Mouse (Mus musculus) forebrain, embryonic 13.5 days (tissue): Measurements from ENCODE around the gene Zfp787. TPM values are rescaled to one million over a fixed set of nuclear protein-coding genes. Genes with fewer than 3 reads are reported as not detected.

Experiments used
- ATAC-seq: fragments of 200-750 bp; cut with Nextera tagmentation; 2 replicates; pipeline ENCODE4 v1.8.0; 2017
- H3K27ac ChIP-seq: fragments of 300-500 bp; sonication (generic); 2 replicates; pipeline ENCODE4 v1.5.1; 2015; ENCODE audit warnings: inconsistent platforms, mild to moderate bottlenecking, moderate library complexity
- H3K27me3 ChIP-seq: fragments of 300-500 bp; sonication (generic); 2 replicates; pipeline ENCODE4 v1.6.1; 2015; ENCODE audit warnings: mild to moderate bottlenecking, inconsistent platforms
- H3K36me3 ChIP-seq: fragments of 300-500 bp; sonication (generic); 2 replicates; pipeline ENCODE4 v1.6.1; 2015; ENCODE audit warnings: mild to moderate bottlenecking, inconsistent platforms; ENCODE audit not compliant: poor library complexity, severe bottlenecking
- H3K4me1 ChIP-seq: fragments of 300-500 bp; sonication (generic); 2 replicates; pipeline ENCODE4 v1.6.1; 2015; ENCODE audit warnings: inconsistent platforms
- H3K4me2 ChIP-seq: fragments of 300-500 bp; sonication (generic); 2 replicates; pipeline ENCODE4 v1.6.1; 2015; ENCODE audit warnings: inconsistent platforms, mild to moderate bottlenecking, moderate library complexity
- H3K4me3 ChIP-seq: fragments of 300-500 bp; sonication (generic); 2 replicates; pipeline ENCODE4 v1.5.1; 2015; ENCODE audit warnings: mild to moderate bottlenecking, inconsistent platforms
- H3K9ac ChIP-seq: fragments of 300-500 bp; sonication (generic); 2 replicates; pipeline ENCODE4 v1.6.1; 2015; ENCODE audit warnings: mild to moderate bottlenecking, inconsistent platforms
- H3K9me3 ChIP-seq: fragments of 300-500 bp; sonication (generic); replicated peaks from 2 replicates; pipeline ENCODE4 v1.6.1; 2016; ENCODE audit warnings: inconsistent platforms
- WGBS: fragments of 180-500 bp; shearing (Covaris S2); methylation state at CpG from one replicate; pipeline ENCODE4 v1.1.7; 2015; 5-methylcytosine and 5-hydroxymethylcytosine counted together
- polyA plus RNA-seq: library from polyadenylated mRNA; unstranded; fragments of >200 nt; fragmentation: Nextera tagmentation; extraction: Ambion mirVana; gene quantifications from 2 replicates; pipeline ENCODE4 v1.2.1, GENCODE M21; 2015

The Zfp787 gene
- polyA plus RNA-seq, 1 experiment from 2014 or later, result 22.8 TPM

DNA sequence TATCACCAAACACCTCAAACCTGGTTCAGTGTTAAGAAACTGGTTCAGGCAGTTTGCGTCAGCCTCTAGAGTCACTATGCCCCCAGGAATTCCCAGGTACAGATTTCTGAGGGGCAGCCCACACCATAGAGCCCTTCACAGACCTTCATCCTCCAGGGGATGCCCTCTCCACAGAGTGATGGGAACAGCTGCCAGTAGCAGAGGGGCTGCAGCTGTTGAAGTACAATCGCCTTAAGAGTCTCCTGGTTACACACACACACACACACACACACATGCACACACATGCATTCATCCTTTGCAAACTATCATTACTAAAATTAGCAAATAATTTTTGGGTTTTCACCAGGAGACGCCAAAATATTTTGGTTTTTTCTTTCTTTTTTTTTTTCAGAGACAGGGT, 3.8 kb upstream of the Zfp787 start:
- Histone ChIP-seq H3K4me3 (no peak overlapping the region), H3K4me2 (no peak overlapping the region), H3K36me3 (no peaks in the 10 kb centered on the region), H3K9ac (no peak overlapping the region), H3K27ac (no peak overlapping the region), H3K4me1 (peaks cover 10% of the 10 kb centered on the region), H3K27me3 (no peaks in the 10 kb centered on the region), H3K9me3 (no peaks in the 10 kb centered on the region)
- no peak for ATAC-seq
- 87% methylated on average over 3 of the region's 3 CpGs for WGBS

DNA sequence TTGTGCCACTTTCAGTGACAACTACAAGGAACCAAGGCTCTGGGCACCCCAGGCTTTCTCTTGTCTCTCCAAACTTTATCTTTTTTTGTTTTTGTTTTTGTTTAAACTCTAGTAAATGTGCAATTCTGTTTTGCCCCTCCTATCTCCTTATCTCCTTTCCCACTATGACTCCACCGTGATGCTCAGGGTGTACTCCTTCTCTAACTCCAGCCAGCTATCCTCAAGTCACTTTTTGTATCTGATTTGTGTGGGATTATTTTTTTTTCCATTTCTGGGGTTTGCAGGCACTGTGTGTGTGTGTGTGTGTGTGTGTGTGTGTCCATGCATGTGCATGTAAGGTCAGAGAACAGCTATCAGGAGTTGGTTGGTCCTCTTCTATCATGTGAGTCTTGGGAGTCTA, 1.7 kb upstream of the Zfp787 start:
- H3K9me3 ChIP-seq, result no peaks in the 10 kb centered on the region
- H3K9ac ChIP-seq, result no peak overlapping the region
- H3K27me3 ChIP-seq, result no peaks in the 10 kb centered on the region
- H3K4me1 ChIP-seq, result peaks cover 23% of the 10 kb centered on the region
- WGBS, result 79% methylated on average over 1 of the region's 1 CpGs
- no peak overlapping the region for H3K4me2 ChIP-seq
- ATAC-seq, result no peak
- H3K4me3 ChIP-seq, result no peak overlapping the region
- no peaks in the 10 kb centered on the region for H3K36me3 ChIP-seq
- H3K27ac ChIP-seq, result no peak overlapping the region

DNA sequence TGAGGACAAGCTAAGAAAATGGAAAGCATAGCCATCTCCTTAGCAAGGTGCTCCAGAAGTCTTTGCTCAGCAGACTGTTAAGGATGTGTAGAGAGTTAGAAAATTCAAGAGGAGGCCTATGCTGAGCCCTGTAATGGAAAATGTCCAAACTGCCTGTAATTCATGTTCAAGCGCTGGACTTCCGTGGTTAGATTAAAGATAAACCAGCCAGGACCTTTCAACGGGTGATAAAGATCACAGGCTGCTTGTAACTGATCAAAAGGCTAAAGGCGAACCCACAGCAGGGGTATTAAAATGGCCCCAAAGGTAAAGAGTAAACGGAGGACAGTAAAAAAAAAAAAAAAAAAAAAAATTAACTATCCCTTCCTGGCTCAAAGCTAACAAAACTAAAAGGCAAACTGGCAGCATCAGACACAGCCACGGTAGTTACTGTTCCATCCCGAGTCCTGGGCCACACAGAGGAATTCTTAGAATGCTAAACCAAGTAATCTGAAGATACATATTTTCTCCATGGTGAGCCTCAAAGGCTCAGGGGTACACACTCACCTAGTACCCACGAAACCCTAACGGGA, 1.2 kb upstream of the Zfp787 start:
- no peaks in the 10 kb centered on the region for H3K36me3 ChIP-seq
- no peaks in the 10 kb centered on the region for H3K27me3 ChIP-seq
- H3K4me1 ChIP-seq, result peaks cover 23% of the 10 kb centered on the region
- ATAC-seq, result no peak
- peak overlapping the region; percentile 94 for H3K4me2 ChIP-seq
- no peaks in the 10 kb centered on the region for H3K9me3 ChIP-seq
- H3K9ac ChIP-seq, result peak overlapping the region; percentile 94; the same call in 1 of the 2 replicates
- H3K27ac ChIP-seq, result no peak overlapping the region
- peak overlapping the region; percentile 82 for H3K4me3 ChIP-seq
- WGBS, result 75% methylated on average over 9 of the region's 9 CpGs

DNA sequence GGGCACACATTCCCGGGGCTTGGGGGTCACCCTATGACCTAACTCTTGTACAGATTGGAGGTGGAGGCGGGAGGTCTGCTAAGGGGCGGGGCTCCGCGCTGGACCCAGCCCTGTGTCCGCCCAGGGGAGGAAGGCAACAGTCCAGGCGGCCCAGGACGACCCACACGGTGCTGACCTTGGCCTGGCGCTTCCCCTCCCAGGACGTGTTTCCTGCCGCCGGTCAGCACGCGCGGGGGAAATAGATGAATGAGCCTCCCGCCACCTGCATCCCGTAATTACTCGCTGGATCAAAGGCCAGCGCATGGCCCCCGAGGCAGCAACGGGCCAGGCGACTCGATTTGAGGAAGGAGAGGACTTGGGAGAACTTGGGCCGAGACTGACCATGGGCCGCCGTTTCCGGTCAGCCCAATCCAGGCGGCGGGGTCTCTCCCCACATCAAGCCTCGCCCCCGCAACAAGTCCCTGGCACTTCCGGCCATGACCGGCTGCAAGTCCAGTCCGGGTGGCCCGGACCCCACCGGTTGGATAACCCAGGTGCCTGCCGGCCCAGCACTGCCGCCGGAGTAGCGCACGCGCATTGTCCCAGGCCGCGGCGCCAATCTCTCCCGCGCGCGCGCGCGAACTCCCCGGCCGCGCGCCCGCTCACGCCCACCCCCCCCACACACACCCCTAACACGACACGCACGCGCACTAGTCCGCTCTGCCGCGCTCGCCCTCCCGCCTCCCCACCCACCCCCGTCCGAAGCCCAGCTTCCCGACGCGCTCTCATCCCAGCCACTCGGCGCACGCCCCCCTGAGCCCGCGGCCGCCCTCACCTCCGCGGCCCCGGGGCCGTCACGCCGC, 545 bp downstream of the Zfp787 start:
- ATAC-seq, result peak; percentile 77
- Histone ChIP-seq H3K9me3 (no peaks in the 10 kb centered on the region), H3K27ac (peak overlapping the region; percentile 93), H3K4me1 (peaks cover 27% of the 10 kb centered on the region), H3K9ac (peak overlapping the region; percentile 94), H3K4me3 (peak overlapping the region; percentile 82), H3K36me3 (no peaks in the 10 kb centered on the region), H3K27me3 (no peaks in the 10 kb centered on the region), H3K4me2 (peak overlapping the region; percentile 94)
- WGBS, result under 1% methylated on average over 63 of the region's 85 CpGs

DNA sequence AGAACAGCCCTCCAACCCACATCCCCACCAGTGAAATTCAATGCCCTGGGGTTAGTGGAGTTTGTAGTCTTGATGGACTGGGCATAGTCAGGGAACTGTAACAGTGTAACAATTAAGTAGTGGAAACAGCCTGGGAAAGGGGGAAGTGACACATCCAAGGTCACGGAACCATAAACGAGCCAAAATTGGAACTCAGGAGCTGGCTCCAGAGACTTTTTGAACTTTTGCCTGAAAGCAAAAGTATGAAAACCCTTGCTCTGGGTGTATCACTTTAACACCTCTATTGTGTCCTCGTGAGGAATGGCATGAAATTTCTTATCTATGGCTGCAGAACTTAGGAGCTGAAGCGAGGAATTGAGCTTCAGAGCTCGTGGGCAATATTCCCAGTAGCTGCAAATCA, 1.6 kb downstream of the Zfp787 start:
- Histone ChIP-seq H3K9me3 (no peaks in the 10 kb centered on the region), H3K4me3 (peak overlapping the region; percentile 82), H3K27ac (no peak overlapping the region), H3K4me1 (peaks cover 30% of the 10 kb centered on the region), H3K36me3 (no peaks in the 10 kb centered on the region), H3K9ac (peak overlapping the region; percentile 94; the same call in 1 of the 2 replicates), H3K4me2 (peak overlapping the region; percentile 94), H3K27me3 (no peaks in the 10 kb centered on the region)
- WGBS, result 85% methylated on average over 5 of the region's 5 CpGs
- no peak for ATAC-seq

DNA sequence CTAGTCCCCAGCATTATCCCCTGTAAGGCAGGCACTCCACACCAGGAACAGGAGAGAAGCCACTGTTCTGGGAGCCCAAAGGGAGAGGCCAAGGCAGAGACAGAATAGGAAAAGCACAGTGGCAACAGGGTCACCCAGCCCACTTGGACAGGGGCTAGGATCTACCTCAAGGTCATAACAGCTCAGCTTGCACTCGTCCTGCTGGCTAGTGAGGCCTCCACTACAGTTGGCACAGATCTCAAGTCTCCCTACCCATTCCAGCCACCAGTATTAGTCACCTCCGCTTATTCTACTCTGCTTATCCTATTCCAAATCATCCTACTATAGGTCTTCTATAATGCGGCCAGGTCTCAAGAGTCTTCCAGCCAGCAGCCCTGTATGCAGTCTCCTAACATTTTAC, 2.7 kb downstream of the Zfp787 start:
- no peak for ATAC-seq
- Histone ChIP-seq H3K9ac (no peak overlapping the region), H3K4me1 (peaks cover 40% of the 10 kb centered on the region), H3K36me3 (no peaks in the 10 kb centered on the region), H3K27ac (no peak overlapping the region), H3K4me3 (no peak overlapping the region), H3K27me3 (no peaks in the 10 kb centered on the region), H3K4me2 (no peak overlapping the region), H3K9me3 (no peaks in the 10 kb centered on the region)
- 87% methylated on average over 3 of the region's 3 CpGs for WGBS

DNA sequence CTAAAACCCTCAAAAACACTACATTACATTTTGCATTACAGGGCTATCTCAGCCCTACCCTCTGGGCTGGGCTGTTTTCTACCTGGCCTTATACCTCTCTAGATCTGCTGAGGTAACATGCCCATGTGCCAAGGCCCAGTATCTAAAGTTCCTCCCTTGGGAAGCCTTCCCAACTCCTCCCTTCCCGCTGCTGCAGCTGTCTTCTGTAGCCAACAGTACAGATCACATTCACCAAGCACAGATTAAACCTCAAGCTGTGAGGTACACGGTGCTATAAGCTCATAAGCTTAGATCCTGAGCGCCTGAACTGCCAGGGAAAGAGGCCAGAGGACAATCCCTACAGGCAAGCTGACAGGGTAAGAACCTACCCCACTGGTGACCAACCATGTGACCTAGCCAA, 3.8 kb downstream of the Zfp787 start:
- 79% methylated on average over 3 of the region's 3 CpGs for WGBS
- Histone ChIP-seq H3K27ac (no peak overlapping the region), H3K27me3 (no peaks in the 10 kb centered on the region), H3K4me2 (no peak overlapping the region), H3K36me3 (no peaks in the 10 kb centered on the region), H3K9me3 (no peaks in the 10 kb centered on the region), H3K4me3 (no peak overlapping the region), H3K9ac (no peak overlapping the region), H3K4me1 (peaks cover 41% of the 10 kb centered on the region)
- no peak for ATAC-seq

DNA sequence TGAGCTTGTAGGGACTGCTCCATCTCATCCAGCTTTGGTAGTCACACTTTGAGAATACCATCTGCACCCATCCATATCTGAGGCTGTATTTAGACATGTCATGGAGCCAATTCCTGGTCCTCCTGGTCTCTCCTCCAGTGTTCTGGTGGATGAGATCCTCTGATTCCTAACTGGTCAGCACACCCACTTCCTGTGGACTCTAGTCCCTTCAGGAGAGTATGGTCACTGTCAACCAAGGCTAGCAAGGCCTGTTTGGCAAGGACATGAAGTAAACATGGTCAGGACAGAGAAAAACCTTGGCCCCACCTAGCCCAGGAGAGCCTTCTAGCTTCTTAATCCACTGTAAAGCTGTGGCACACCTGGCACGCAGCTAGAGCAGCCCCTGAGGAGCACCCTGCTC, 4.5 kb downstream of the Zfp787 start:
- whole genome bisulfite sequencing, result 100% methylated on average over 1 of the region's 1 CpGs
- no peak overlapping the region for H3K9ac ChIP-seq
- H3K36me3 ChIP-seq, result no peaks in the 10 kb centered on the region
- H3K4me3 ChIP-seq, result no peak overlapping the region
- no peaks in the 10 kb centered on the region for H3K27me3 ChIP-seq
- no peak for ATAC-seq
- no peaks in the 10 kb centered on the region for H3K9me3 ChIP-seq
- no peak overlapping the region for H3K27ac ChIP-seq
- peaks cover 35% of the 10 kb centered on the region for H3K4me1 ChIP-seq
- H3K4me2 ChIP-seq, result no peak overlapping the region

DNA sequence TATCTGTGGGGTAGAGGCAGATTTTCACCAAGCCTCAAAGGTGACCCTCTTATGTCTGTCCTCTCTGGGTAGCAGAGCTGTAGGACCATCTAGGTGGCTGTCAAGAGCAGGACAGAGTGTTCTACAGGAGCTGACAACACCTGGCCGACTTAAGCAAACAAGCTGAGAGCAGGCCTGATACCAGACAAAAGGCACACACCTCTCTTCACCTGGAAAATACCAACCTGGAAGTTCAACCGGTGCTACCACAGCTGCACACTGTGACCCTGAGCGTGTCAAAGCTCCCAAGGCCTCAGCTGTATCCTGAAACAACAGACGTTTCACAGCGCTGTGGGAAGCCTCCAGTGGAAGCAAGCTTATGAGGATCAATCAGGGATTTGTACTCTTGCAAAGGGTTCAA, 8.1 kb downstream of the Zfp787 start:
- Histone ChIP-seq H3K27ac (0 out of 2 replicates have a peak overlapping the region, but pooled peaks have one; percentile 19), H3K36me3 (no peaks in the 10 kb centered on the region), H3K4me2 (no peak overlapping the region), H3K4me1 (peaks cover 27% of the 10 kb centered on the region), H3K4me3 (no peak overlapping the region), H3K9me3 (no peaks in the 10 kb centered on the region), H3K27me3 (no peaks in the 10 kb centered on the region), H3K9ac (no peak overlapping the region)
- 88% methylated on average over 5 of the region's 5 CpGs for WGBS
- ATAC-seq, result no peak

DNA sequence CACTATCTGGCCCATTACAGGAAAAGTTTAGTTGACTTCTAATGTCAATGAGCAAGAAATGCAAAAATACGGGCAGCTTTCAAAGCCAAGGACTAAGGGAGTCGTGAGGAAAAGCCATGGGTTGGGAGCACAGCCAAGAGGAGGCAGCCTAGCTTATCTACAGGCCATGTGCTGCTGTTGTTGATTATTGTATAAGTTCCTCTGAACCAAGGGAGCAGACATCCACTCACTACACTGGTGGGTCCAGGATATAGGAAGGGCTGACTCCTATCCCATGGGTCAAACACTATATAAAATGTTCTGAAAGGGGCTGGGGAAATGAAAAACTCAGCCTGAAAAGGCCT, 8.8 kb downstream of the Zfp787 start:
- Histone ChIP-seq H3K4me1 (peaks cover 27% of the 10 kb centered on the region), H3K9ac (no peak overlapping the region), H3K9me3 (no peaks in the 10 kb centered on the region), H3K4me2 (no peak overlapping the region), H3K27ac (no peak overlapping the region), H3K36me3 (peaks cover 3% of the 10 kb centered on the region; the same call in 1 of the 2 replicates), H3K27me3 (no peaks in the 10 kb centered on the region), H3K4me3 (no peak overlapping the region)
- ATAC-seq, result no peak
- WGBS, result 86% methylated on average over 2 of the region's 2 CpGs

DNA sequence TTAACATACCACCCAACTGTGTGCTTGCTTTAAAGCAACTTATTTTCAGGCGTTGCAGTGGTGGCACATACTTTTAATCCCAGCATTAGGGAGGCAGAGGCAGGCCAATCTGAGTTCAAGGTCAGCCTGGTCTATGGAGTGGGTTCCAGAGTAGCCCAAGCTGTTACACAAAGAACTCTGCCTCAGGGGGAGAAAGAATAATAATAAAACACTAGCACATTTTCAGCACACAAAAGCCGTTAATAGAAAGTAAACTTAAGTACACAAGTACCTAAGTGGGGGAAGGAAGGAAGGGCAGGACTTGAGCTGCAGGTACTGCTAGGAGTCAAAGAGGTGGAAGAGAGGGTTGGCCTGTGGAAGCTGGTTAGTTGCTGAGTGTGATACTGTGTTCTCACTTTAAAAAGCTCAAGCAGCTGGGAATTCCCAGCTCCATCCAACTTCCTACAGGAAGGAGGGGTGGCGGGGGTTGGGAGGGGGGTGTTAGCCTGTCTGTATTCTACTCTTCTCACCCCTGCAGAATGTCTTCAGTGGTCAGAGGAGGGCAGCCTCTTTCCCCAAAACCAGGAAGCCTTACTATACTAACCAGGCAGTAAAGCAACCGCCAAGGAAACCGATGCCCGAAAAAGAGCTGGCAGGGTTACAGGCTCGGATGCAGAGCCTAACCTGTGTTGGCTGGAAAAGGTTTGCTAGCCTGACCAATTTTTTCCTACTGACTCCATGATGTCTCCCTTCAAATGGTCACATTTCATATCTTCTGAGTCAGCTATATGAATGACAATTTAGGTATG, 9.4 kb downstream of the Zfp787 start:
- H3K4me1 ChIP-seq, result peaks cover 27% of the 10 kb centered on the region
- H3K4me2 ChIP-seq, result no peak overlapping the region
- peaks cover 7% of the 10 kb centered on the region; the same call in 1 of the 2 replicates for H3K36me3 ChIP-seq
- H3K9ac ChIP-seq, result no peak overlapping the region
- H3K9me3 ChIP-seq, result no peaks in the 10 kb centered on the region
- no peaks in the 10 kb centered on the region for H3K27me3 ChIP-seq
- WGBS, result 91% methylated on average over 7 of the region's 7 CpGs
- H3K4me3 ChIP-seq, result no peak overlapping the region
- no peak for ATAC-seq
- no peak overlapping the region for H3K27ac ChIP-seq
